Mouse (Mus musculus): ENCODE results near the gene Ccdc152.
"Not testable (repeated sequence)": the region's sequence is repeated elsewhere in the genome, so short reads cannot be mapped to it uniquely, and the experiment has no call there.

The Ccdc152 gene

DNA sequence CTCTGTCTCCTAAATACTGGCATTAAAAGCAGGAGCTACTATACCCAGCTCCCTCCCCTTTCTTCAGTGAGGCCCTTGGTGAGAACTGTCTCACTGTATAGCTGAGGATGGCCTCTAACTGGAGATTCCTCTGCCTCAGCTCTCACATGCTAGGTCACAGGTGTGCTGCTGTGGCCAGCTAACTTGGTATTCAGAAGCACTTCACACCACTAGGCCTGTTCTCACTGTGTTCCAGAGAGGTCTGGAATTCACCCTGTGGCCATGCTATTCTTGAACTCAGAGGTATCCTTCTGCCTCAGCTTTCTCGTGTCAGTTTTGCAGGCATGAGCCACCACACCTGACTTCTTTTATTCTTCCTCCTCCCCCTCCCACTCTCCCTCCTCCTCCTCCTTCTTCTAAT lies 30.1 kb downstream of the Ccdc152 start:
- no peak for DNase-seq

DNA sequence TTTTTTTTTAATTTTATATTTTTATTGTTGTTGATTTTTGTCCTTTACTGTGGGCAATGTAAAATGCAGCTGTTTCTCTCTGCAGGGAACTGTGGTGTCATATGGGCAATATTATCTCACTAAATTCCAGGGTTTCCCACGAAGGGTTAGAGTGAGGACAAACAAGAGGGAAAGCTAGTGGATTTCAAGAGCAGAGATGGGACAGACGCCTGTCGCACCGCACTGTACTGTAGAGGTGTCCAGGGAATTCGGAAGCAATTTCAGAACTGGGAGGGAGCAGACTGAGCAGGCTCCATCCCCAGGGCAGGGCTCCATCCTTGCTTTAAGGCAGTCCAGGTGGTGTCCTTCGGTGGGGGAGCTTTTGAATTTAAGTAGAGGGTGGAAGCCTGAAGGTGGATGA lies 32.1 kb downstream of the Ccdc152 start:
- no peak for DNase-seq

DNA sequence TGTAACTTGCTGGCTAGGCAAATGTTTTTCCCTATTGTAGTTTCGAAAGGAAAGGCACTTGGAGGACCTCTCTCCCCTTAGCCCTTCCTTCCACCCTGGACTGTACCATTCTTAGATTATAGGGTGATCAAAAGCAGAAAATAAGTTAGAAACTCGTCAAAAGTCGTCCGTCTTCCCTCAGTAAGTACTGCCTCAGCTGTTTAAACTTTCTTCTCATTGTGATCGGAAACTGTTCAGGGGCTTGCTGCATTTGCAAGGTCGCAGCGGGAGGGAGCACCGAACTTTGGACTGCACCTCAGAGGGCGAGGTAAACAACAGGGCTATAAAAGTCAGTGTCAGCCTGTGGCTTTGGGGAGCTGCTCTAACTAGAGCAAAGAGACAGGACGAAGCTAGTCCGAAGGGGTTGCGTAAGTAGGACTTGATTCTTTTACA lies 32.7 kb downstream of the Ccdc152 start:
- peak; percentile 19 to 35 for DNase-seq

DNA sequence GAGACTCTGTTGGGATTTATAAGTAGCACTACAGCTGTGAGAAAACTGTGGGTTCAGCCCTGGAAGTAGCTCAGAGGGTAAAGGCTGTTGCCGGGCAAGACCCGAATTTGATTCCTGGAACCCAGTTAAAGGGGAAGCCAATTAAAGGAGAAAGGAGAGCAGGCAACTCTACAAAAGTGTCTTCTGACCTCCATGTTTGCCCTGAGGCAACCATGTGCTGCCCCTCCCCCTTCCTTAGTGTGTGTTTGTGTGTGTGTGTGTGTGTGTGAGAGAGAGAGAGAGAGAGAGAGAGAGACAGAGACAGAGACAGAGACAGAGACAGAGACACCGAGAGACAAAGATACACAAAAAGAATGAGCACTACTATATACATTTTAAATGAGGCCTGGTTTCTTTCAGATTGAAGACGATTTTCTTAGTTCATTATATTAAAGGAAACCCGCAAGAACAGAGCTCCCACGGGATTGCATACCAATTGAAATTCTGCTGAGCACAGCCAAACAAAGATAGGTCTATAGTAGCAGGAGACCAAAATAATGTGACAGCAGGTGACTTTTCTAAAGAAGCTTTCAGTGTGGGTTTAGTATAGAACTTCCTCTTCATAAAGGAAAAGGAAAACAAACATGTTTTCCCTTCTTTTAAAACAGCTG lies 33.2 kb downstream of the Ccdc152 start:
- DNase-seq, result no peak

DNA sequence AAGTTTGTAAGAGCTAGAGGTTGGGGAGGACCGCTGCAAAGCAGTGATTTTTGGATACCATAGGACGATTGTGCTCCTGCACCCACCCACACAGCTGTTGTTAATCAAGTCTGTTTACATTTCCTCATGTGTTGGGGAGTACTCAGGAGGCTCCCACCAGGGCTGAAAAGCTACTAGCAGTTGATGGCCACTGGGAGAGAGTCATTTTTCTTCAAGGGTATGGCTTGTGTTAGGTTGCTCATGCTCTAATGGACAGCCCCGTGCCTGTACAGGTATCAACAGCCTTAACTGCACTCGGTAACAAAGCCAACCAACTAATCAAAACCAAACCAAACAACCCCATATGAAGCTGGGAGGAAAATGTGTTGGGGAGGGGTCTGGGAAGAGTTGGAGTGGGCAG lies 33.8 kb downstream of the Ccdc152 start:
- no peak for DNase-seq

DNA sequence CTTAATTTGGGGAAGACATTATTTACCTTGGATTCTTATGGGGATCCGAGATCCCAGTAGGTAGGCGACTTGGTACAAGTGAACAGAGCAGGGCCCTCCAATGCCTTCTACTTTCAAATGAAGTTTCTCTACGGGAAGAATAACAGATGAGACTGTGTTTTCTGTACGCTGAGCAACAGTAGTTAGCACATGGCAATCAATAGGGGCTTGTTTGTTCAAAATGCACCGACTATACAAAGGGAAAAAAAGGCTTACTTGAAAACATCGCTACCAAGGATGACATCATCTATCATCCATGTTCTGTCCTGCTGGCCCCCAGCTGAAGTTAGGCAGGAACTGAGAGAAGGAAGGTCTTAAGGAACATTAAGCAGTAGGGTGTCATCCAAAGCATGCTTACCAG lies 35.1 kb downstream of the Ccdc152 start, which contains the start of gene Selenop:
Gene Selenop, plus strand, starts transcription at position 301 of the 400 bp plus-strand sequence.
- no peak for DNase-seq

DNA sequence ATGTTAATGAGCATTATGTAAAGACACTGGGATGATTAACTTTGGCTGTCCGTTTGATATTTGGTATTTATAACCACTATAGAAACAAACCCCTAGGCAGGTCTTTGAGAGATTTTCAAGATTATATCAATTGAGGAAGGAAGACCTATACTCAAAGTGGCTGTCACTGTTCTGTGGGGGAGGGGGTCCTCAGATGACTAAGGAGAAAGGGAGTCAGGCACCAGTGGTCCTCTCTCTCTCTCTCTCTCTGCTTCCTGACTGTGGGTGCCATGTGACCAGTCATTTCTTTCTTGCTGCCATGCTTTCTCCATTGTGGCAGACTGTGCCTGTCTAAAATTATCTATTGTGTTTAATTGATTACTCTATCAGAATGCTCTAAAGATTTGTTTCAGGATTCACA lies 38.5 kb downstream of the Ccdc152 start:
- DNase-seq, result no peak

DNA sequence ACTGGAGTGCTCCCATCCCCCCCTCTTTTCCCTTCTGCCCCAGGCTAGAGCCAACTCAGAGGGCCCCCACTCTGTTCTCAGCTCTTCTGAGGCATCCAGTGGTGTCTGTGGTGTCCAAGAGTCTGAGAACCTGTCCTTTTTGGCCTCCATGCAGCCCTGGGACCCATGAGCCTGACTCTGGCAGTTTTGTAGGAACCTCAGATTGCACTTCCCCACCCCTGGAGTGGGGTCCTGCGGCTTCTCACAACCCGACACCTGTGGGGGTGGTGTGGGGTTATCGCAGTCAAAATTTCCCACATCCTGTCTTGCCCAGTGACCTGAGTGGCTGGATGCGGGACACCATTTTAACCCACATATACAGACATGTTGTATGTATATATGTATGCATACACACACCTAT lies 39.0 kb downstream of the Ccdc152 start:
- DNase-seq, result no peak

DNA sequence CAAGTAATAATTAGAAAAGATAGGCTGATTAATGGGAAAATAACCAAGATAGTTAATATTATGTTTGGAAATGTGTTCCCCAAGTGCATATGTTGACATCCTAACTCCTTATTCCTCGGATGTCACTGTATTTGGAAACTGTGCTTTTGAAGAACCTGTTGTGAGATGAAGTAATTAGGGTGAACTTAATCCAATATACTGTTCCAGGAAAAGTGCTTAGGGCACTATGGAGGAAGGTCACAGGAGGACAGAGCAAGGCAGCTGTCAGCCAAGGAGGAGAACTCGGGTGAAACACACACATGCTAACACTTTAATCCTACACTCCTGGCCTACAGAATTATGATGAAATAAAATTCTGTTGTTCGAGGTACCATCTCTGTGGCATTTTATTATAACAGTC lies 40.4 kb downstream of the Ccdc152 start:
- no peak for DNase-seq

DNA sequence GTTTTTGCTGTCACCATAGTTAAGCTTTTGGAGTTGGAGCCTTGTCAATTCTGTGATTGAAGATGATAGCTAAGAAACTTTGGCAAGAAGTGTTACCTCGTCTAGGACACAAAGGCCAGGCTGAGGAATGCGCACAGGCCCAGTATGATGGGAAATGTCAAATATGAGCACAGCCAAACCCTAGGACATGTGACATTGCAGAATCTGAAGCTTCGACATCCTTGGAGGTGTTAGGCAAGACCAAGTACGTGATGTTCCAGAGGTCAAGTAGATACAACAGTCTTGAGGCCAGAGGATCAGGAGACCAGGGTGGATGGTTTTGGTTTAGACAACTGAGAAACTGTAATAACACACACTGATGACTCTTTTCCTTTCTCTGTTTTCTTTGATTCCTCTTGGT lies 43.0 kb downstream of the Ccdc152 start:
- no peak for DNase-seq

DNA sequence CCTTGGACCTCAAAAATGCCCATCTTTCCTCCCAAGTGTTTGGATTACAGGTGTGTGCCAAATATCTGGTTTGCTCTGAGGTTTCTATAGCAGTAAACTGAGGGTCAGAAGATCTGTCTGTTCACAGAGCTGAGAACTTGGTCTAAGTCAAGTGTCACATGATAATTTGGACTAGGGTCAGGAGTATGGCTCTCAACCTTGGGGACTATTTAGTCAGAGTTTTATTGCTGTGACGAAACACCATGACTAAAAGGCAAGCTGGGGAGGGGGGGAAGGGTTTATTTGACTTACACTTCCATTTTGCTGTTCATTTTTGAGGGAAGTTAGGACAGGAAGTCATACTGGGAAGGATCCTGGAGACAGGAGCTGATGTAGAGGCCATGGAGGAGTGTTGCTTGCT lies 44.3 kb downstream of the Ccdc152 start:
- DNase-seq, result no peak

DNA sequence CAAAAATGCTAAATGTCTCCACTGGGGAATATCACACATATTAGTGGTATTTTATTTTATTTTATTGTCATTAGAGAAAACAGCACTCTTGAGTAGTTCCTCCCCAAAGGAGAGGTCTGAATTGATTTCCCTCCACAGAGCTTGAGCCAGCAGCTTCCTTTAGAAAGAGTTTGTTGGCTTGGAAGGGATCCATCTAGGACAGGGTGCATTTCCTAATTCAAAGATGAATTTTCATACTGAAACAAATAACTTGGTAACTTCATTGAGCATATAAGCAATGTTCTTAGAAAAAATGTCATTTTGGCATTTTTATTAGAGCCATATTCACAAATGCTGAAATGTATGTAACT lies 51.6 kb downstream of the Ccdc152 start:
- no peak for DNase-seq

DNA sequence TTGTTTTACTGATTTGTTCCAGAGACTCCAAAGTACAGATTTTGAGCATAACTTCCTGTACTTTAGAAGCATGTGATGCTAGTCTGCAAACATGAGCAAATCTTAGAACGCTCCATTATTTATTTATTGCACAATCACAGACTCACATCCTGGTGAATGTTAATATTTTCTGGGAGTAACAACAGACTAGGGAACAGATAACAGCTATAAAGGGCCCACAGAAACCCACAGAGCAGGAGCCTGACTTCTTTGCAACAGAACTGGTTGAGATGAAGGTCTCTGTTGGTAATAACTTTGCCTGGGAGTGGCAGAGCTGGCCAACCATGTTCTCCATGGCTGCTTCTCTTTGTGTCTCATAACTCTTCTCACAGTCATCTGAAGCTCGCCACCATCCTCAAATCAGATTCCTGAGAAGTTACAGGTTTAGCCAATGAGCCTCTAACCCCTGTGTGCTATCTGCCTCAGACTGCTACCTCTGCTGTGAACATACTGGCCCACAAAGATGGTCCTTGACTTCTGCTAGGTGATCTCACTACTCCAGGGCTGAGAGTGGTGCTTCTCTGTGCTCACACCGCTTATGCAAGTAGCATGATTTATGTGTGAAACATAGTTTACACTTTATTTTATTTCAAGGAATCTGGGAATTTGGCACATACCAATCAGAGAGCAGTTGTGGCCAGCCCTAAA lies 52.2 kb downstream of the Ccdc152 start:
- DNase-seq, result no peak

DNA sequence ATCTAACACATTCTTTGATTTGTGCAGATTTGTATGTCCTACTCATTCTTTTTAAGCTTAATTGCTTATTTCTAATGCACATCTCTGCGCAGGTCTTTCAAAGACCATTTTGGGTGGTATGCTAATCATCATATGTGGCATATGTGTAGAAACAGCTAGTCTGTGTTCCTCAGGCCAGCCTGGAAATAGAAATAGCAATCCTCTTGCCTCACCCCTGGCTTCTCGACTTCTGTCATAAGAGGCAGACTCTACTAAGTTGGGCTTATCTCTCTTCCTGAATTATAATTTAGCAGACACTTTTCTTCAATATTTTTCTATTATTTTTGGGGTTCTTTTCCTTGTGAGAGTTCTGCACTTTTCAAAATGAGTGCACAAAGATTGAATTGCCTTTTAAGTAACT lies 52.7 kb downstream of the Ccdc152 start:
- DNase-seq, result no peak

DNA sequence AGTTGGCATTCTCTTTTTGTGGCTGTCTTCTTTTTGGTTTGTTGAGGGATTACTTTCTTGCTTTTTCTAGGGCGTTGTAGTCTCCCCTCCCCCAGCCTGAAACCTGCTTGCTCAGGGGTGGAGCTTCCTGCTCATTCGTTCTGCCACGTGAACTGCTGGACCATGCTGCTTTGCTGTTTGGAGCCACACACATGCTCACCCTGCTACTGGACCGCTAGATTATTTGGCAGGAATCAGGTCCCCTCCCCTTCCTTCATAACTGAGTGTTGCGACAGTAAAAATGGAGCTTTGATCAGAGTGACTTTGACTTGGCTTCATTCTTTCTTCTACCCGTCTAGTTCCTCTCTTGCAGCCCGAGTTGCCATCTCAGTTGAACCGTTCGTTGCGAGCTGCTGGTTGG lies 58.3 kb downstream of the Ccdc152 start:
- DNase-seq, result not testable (repeated sequence)

DNA sequence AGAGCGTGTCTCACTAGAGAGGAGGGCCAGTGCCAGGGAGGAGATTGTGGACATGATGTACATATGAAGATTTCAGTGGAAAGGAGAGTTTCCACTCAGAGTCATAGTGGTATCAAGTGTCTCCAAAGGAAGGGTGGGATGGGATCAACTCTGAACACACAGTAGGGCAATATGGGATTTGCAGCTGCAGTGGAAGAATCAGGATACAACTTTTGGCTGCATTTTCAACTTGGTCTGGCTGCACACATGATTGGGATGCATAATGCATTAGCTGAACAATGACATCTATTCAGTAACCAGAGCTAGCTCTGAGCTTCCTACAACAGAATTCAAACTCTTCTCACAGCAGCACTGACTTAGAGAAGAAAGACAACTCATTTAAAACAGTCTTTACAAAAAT lies 65.4 kb downstream of the Ccdc152 start:
- no peak for DNase-seq

DNA sequence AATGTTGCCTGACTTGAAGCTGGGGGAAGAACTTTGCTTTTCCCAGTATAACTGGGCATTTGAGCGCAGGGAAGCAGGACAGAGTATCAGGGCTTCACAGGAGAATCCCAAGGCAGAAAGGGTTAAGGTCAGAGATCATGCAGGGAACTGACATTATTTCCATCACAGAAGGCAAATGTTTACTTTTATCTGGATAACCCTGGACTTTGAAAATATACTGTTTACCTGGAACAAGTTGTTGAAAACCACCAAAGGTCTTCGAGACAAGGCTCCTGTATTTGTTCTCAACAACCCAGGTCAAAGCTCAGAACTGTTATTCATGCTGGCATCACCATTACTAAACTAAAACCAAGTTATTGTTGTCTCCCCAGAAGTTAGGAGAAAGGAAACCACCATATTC lies 67.0 kb downstream of the Ccdc152 start:
- DNase-seq, result no peak

DNA sequence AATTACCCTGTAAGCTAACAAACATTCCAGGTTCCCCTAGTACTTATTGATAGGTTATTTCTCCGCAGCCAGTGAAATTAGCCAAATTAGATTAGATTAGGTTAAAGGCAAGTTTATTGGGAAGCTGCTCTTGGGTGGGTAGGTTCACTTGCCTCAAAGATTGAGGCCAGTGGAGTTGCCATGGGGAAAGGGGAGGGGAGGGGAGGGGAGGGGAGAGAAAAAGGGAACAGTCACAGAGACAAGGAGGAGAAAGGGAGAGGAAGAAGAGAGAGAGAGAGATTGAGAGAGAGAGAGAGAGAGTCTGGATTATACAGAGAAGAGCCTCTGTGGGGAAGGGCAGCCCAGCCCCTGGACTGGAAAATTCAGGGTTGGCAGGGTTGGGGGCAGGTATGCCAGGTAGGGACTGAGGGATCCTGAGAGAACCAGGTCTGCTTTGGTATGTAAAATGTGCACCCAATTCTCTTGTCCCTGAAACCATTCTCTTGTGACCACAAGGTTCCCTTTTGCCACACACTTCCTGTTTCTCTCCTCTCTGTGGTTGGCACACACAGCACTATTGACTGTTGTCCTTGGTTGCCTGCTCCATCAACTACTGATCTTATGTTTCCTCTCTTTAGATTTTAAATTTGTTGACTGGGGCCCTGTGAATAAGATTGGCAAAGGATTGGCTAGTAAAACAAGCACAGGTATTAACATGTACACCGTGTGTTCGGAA lies 69.3 kb downstream of the Ccdc152 start:
- DNase-seq, result no peak

DNA sequence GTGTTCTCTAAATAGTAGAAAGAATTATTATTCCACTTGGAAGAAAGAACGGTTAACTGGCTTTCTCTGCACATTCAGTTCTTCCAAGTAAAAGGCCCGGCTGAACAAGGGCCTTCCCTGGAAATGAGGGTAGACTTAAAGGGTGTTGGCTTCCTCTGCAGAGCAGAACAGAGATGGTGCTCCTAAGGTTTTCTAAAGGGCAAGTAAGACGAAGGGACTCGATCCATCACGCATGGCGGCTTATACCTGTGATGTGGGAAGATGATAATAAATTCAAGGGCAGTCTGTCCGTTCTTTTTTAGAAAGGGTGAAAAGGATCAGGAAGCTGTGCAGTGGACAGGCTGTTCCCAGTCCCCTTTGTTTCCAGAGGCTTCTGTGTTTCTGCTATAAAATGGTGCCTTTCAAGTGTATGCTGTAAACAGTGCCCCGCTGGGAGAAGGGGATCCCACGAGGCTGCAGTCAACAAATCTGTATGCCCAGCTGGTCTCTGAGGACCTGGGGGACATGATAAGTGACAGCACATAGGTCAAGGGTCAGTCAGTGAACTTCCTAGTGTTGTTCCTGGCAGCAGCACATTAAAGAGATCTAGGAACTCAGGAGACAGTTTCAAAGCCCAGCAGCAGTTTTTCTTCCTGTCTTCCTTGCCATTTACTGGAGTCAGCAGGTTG lies 71.0 kb downstream of the Ccdc152 start:
- no peak for DNase-seq

DNA sequence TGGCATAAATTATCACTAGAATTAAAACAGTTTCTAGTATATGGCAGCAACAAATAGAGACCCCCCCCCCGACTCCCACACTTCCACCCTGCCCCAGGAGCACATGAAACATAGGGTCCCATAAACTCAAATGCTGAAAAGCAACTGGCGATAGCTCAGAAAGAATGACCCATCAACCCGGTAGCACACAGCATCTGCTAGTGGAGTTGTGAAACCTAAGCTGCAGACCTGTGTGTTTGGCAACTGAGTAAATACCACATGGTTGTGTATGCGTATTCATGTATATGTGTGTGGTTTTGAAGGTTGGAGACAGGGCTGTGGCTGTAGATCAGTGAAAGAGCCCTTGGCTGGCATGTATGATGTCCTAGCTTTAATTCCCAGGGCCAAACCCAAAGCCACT lies 72.3 kb downstream of the Ccdc152 start:
- DNase-seq, result no peak

Measured in cerebellum, postnatal 25 days (tissue).